Mouse (Mus musculus) intestine, embryonic 14.5 days (tissue): ENCODE data around the gene Rapgef6. TPM values are rescaled to one million over a fixed set of nuclear protein-coding genes. Genes with fewer than 3 reads are reported as not detected.

Experiments used
- ATAC-seq: fragments of 200-750 bp; cut with Nextera tagmentation; replicated peaks from 2 replicates; pipeline ENCODE4 v1.8.0; 2017; ENCODE audit warnings: low read depth, moderate number of reproducible peaks, moderate TSS enrichment, moderate library complexity; ENCODE audit not compliant: low FRiP score, low TSS enrichment
- DNase-seq: peaks from one replicate; pipeline ENCODE4 v3.0.0-alpha.2; 2018; ENCODE audit warnings: low spot score
- H3K27ac ChIP-seq: fragments of 300-500 bp; sonication (generic); 2 replicates; pipeline ENCODE4 v1.5.1; 2014; ENCODE audit warnings: low read depth, mild to moderate bottlenecking, control low read depth
- H3K27me3 ChIP-seq: fragments of 300-500 bp; sonication (generic); replicated peaks from 2 replicates; pipeline ENCODE4 v1.6.1; 2014; ENCODE audit warnings: low read length, control low read depth; ENCODE audit not compliant: control insufficient read depth, insufficient read depth
- H3K36me3 ChIP-seq: fragments of 300-500 bp; sonication (generic); 2 replicates; pipeline ENCODE4 v1.6.1; 2014; ENCODE audit warnings: low read length, control low read depth; ENCODE audit not compliant: control insufficient read depth, insufficient read depth
- H3K4me1 ChIP-seq: fragments of 300-500 bp; sonication (generic); replicated peaks from 2 replicates; pipeline ENCODE4 v1.6.1; 2014; ENCODE audit warnings: low read length, control low read depth, mixed read lengths; ENCODE audit not compliant: control insufficient read depth, insufficient read depth
- H3K4me2 ChIP-seq: fragments of 300-500 bp; sonication (generic); 2 replicates; pipeline ENCODE4 v1.6.1; 2014; ENCODE audit warnings: low read length
- H3K4me3 ChIP-seq: fragments of 300-500 bp; sonication (generic); 2 replicates; pipeline ENCODE4 v1.5.1; 2014; ENCODE audit warnings: low read depth, low read length, control low read depth, mixed read lengths
- H3K9ac ChIP-seq: fragments of 300-500 bp; sonication (generic); 2 replicates; pipeline ENCODE4 v1.6.1; 2014; ENCODE audit warnings: mild to moderate bottlenecking, low read length
- H3K9me3 ChIP-seq: fragments of 300-500 bp; sonication (generic); 2 replicates; pipeline ENCODE4 v1.6.1; 2016; ENCODE audit warnings: low read length, control low read depth; ENCODE audit not compliant: control insufficient read depth
- WGBS: fragments of 180-500 bp; shearing (Covaris S2); extraction: QIAGEN DNeasy Blood & Tissue Kit; methylation state at CpG from one replicate; pipeline ENCODE4 v1.1.7; 2014; 5-methylcytosine and 5-hydroxymethylcytosine counted together
- polyA plus RNA-seq: library from polyadenylated mRNA; unstranded; fragments of >200 nt; fragmentation: Nextera tagmentation; extraction: Ambion mirVana; gene quantifications from 2 replicates; pipeline ENCODE4 v1.2.1, GENCODE M21; 2014

The Rapgef6 gene
- polyA plus RNA-seq, 1 experiment from 2014 or later: 31.4 TPM

DNA sequence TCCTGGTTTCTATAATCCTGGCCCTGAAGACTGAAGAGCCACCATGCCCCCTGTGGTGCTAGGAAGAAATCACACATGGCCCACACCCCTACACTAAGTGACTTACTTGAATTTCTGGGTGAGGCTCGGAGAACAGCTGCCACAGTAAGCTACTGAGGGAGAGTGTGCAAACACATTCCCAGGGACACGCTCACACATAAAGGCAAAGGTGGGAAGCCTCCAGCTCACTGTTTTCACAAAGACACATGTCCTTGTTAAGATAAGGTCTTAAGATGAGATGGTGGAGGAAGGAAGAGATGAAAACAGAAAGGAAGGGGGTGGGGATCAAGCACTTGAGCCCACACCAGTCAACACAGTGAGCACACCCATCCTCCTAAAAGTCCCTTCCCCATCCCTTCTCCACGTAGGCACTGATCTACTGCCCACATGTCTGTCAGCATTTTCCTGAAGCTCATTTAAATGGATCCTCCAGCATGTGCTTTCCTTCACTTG is 204.0 kb downstream of the Rapgef6 start:
- no peak overlapping the region for H3K9ac ChIP-seq
- no peak overlapping the region for H3K4me2 ChIP-seq
- H3K4me3 ChIP-seq: no peak overlapping the region
- H3K9me3 ChIP-seq: no peaks in the 10 kb centered on the region
- no peaks in the 10 kb centered on the region for H3K27me3 ChIP-seq
- ATAC-seq (no peak), DNase-seq (no peak)
- H3K27ac ChIP-seq: no peak overlapping the region
- no peaks in the 10 kb centered on the region for H3K4me1 ChIP-seq
- 83% methylated on average over 3 of the region's 3 CpGs for WGBS
- peaks cover 39% of the 10 kb centered on the region for H3K36me3 ChIP-seq

DNA sequence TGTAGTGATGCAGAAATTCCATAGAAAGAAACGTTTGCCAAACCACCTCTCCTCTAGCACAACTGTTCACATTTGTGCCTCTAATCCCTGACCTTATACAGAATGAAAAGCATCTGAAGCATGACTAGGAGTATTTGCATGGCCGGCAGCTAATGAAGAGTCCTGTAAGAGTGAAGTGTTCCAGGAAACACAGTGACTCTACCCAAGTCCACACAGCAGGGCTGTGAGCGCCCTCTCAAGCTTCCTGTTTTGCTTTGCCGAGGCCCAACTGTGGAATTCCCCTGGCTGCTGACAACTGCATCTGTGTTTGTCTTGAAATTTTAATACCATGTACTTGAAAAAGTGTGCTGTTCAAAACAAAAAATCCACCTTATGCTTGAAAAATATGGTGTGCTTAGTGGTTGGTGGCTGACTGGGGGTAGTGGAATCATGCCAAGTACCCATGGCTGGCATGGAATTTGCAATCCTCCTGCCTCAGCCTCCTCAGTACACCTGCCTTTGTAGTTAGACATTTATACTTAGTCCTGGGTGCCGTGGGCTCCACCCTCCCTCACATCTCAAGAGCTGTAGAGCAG is 204.8 kb downstream of the Rapgef6 start:
- WGBS: 69% methylated on average over 5 of the region's 5 CpGs
- Histone ChIP-seq H3K27me3 (no peaks in the 10 kb centered on the region), H3K27ac (no peak overlapping the region), H3K36me3 (peaks cover 33% of the 10 kb centered on the region), H3K4me1 (no peaks in the 10 kb centered on the region), H3K9ac (no peak overlapping the region), H3K9me3 (no peaks in the 10 kb centered on the region), H3K4me3 (no peak overlapping the region), H3K4me2 (no peak overlapping the region)
- DNase-seq (no peak), ATAC-seq (no peak)

DNA sequence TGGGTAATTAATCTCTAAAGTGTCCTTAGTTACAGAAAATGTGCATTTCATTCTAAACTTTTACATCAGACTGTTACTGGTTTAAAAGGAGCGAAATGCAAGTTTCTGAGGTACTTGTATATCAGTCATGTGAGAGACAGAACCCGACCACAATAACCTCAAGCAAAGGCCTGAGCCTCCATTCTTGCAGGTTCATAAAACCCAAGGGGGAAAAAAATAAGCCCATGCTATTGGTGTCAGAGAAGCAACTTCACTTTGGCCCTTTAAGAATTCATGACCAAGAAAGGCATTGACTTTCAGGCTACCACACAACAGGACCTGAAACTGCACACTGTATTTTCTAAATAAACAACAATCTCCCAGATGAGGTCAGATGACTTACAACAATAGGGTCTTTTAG is 205.7 kb downstream of the Rapgef6 start:
- Histone ChIP-seq H3K9ac (no peak overlapping the region), H3K4me3 (no peak overlapping the region), H3K9me3 (no peaks in the 10 kb centered on the region), H3K36me3 (peaks cover 24% of the 10 kb centered on the region), H3K27me3 (no peaks in the 10 kb centered on the region), H3K4me2 (no peak overlapping the region), H3K4me1 (no peaks in the 10 kb centered on the region), H3K27ac (no peak overlapping the region)
- 88% methylated on average over 2 of the region's 2 CpGs for WGBS
- DNase-seq (no peak), ATAC-seq (no peak)

DNA sequence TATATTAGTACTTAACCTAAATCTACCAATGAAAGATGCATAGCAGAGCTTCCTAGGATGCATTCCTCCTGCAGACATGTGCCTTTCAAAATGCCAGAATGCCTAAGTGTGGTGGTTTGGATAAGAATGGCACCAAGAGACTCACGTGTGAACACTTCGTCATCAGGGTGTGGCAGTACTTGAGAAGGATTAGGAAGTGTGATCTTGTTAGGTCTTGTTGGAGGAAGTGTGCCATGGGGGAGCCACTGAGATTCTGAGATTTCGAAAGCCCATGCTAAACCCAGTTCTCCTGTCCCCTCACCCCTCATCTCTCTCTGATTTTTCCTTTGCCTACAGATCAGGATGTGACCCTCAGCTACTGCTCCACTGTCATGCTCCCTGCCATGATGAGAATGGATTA is 206.7 kb downstream of the Rapgef6 start:
- WGBS: 89% methylated on average over 3 of the region's 3 CpGs

DNA sequence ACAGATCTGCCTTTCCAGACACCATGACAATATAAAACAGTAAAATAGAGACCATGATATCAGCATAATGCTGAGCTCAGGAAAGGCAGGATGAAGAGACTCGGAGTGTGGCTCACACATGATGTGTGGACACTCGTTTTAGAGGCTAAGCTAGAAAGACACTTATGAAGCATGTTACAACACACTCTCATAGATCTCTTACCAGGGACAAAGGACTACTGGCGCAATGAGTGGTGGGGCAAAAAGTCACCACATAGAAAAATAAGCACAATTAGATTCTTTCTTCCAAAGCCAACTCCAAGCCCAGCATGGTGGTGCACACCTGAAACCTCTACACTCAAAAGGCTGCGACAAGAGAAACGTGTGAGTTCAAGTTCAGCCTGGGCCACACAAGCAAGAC is 208.3 kb downstream of the Rapgef6 start:
- DNase-seq: no peak
- no peak overlapping the region for H3K4me2 ChIP-seq
- WGBS: 93% methylated on average over 5 of the region's 5 CpGs
- H3K4me1 ChIP-seq: no peaks in the 10 kb centered on the region
- H3K27ac ChIP-seq: no peak overlapping the region
- peaks cover 27% of the 10 kb centered on the region for H3K36me3 ChIP-seq
- no peaks in the 10 kb centered on the region for H3K9me3 ChIP-seq
- no peak for ATAC-seq
- H3K4me3 ChIP-seq: no peak overlapping the region
- H3K27me3 ChIP-seq: no peaks in the 10 kb centered on the region
- no peak overlapping the region for H3K9ac ChIP-seq

More for the DNA sequence above, 206.7 kb downstream of the Rapgef6 start:
- ATAC-seq (no peak), DNase-seq (no peak)
- Histone ChIP-seq H3K9ac (no peak overlapping the region), H3K4me3 (no peak overlapping the region), H3K27me3 (no peaks in the 10 kb centered on the region), H3K4me1 (no peaks in the 10 kb centered on the region), H3K36me3 (peaks cover 27% of the 10 kb centered on the region; the same call in 1 of the 2 replicates), H3K9me3 (no peaks in the 10 kb centered on the region), H3K27ac (no peak overlapping the region), H3K4me2 (no peak overlapping the region)

DNA sequence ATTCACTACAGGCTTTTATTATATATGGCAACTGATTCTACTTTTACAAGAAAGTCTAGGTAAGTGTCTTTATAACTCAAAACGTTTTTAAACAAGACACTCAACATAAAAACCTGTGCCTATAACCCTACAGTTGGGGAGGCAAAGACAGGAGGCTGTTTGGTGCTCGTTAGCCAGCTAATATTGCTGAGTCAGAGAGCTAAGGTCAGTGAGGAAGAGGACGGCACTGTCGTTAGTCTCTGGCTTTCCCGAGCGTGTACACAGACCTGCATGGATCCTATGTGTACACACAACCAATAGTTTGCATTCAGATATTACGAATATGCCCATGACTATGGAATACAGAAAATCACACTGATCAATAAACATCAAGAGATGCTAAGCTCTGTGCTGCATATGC is 208.7 kb downstream of the Rapgef6 start:
- no peak overlapping the region for H3K4me3 ChIP-seq
- ATAC-seq: no peak
- WGBS: 85% methylated on average over 7 of the region's 7 CpGs
- no peak overlapping the region for H3K4me2 ChIP-seq
- H3K36me3 ChIP-seq: peaks cover 29% of the 10 kb centered on the region
- no peaks in the 10 kb centered on the region for H3K27me3 ChIP-seq
- H3K4me1 ChIP-seq: no peaks in the 10 kb centered on the region
- H3K27ac ChIP-seq: no peak overlapping the region
- no peaks in the 10 kb centered on the region for H3K9me3 ChIP-seq
- H3K9ac ChIP-seq: no peak overlapping the region
- no peak for DNase-seq

DNA sequence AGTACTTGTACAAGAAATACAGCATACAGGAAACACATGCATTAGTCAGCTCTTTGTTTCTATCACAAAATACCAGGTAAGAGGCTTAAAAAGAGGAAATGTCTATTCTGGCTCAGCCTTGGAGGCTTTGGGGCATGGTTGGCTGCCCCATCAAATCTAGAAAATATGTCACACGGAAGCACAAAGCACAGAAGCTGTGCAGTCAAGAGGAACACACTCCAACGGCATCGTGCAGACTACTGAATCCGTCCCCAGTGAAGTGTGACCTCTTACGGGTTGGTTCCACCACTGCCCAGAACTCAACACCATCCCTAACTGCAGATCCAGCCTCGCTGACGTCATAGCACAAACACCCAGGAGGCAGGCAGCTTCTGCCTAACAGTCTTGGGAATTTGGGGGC is 210.9 kb downstream of the Rapgef6 start:
- no peak overlapping the region for H3K9ac ChIP-seq
- no peak overlapping the region for H3K4me2 ChIP-seq
- no peak overlapping the region for H3K4me3 ChIP-seq
- no peak for ATAC-seq
- DNase-seq: no peak
- no peaks in the 10 kb centered on the region for H3K9me3 ChIP-seq
- H3K27me3 ChIP-seq: no peaks in the 10 kb centered on the region
- H3K4me1 ChIP-seq: no peaks in the 10 kb centered on the region
- H3K27ac ChIP-seq: no peak overlapping the region
- peaks cover 36% of the 10 kb centered on the region for H3K36me3 ChIP-seq
- WGBS: 88% methylated on average over 7 of the region's 7 CpGs

DNA sequence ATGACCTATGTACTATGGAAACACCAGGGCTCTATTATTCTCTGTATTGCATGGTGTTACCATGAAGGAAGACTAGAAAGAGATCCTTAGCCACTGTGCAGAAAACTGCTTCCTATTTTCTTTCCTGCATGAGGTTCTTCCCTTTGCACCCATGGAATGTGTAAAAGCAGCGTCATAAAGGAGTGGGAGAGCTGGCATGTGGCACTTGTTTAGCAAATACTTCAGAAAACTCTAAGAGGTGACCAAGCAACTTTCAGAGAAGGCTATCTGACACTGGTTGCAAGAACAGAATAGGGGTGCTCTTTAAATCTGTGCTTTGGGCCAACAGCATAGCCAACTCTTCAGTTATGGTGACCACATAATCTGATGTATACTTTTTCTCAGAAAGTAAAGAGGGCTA is 212.5 kb downstream of the Rapgef6 start:
- no peak for DNase-seq
- Histone ChIP-seq H3K36me3 (peaks cover 44% of the 10 kb centered on the region), H3K27ac (no peak overlapping the region), H3K9me3 (no peaks in the 10 kb centered on the region), H3K4me2 (no peak overlapping the region), H3K4me3 (no peak overlapping the region), H3K27me3 (no peaks in the 10 kb centered on the region), H3K9ac (no peak overlapping the region), H3K4me1 (no peaks in the 10 kb centered on the region)
- WGBS: 91% methylated on average over 1 of the region's 1 CpGs
- ATAC-seq: no peak

DNA sequence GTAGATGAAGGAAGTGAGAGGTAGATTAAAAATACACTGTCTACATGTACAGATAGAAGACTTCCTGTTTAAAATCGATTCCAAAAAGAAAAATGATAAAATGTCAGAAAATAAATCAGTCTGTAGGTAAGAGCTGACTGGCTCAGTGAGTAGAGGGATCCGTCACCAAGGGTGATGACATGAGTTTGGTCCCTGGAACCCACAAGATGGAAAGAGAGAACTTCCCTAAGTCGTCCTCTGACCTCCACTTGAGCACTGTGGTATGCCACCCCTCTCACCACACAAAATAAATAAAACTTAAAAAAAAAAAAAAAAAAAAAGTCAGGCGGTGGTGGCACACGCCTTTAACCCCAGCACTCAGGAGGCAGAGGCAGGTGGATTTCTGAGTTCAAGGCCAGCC is 214.3 kb downstream of the Rapgef6 start:
- no peak for ATAC-seq
- 86% methylated on average over 5 of the region's 5 CpGs for WGBS
- H3K4me3 ChIP-seq: no peak overlapping the region
- no peak overlapping the region for H3K4me2 ChIP-seq
- H3K27me3 ChIP-seq: no peaks in the 10 kb centered on the region
- no peak for DNase-seq
- H3K27ac ChIP-seq: no peak overlapping the region
- no peaks in the 10 kb centered on the region for H3K9me3 ChIP-seq
- H3K4me1 ChIP-seq: no peaks in the 10 kb centered on the region
- no peak overlapping the region for H3K9ac ChIP-seq
- peaks cover 43% of the 10 kb centered on the region for H3K36me3 ChIP-seq
